Mouse (Mus musculus) small intestine, adult 2 months (tissue): ENCODE measurements around the gene Rtkn.

Experiments used
- CTCF ChIP-seq: fragments of 200-500 bp; IDR thresholded peaks from 2 replicates; pipeline ENCODE4 v1.5.1; 2012; ENCODE audit warnings: low read depth, mild to moderate bottlenecking, control low read depth, inconsistent platforms, low read length, moderate library complexity, mixed read lengths; ENCODE audit not compliant: insufficient replicate concordance, insufficient read length; ENCODE audit errors: extremely low read depth
- POLR2A ChIP-seq: fragments of 200-500 bp; IDR thresholded peaks from 2 replicates; pipeline ENCODE4 v1.6.1; 2012; ENCODE audit warnings: low read depth, mild to moderate bottlenecking, control low read depth, inconsistent platforms, low read length, moderate library complexity

DNA sequence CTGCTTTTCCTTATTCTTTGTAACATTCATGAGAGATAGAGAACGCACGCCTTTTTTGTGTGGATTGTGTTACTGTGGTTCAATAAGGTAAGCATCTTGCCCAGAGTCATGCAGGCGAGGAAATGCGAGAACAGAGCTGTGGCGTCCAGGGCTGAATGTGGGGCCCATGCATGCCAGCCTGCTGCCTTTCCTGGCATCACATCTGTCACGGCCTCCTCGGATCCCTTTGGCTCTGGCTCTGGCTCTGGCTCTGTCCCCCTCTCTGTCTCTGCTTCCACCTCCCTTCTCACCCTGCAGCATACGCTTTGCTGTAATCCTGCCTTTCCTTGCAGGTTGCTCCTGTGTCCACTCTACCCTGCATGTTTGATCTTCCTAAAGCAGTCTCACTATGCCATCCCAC is 40.7 kb downstream of the Rtkn start:
- no peak for TF ChIP-seq POLR2A
- no peak for TF ChIP-seq CTCF
